Mouse (Mus musculus) cerebellum, postnatal 10 days (tissue): ENCODE results near the gene Crygd.
A peak's percentile ranks its signal among the peaks of the same experiment; 100 is the strongest.

Experiments used
- DNase-seq, 2 experiments: peaks; one replicate each; pipeline ENCODE4 v3.0.0; 2021; ENCODE audit warnings: mixed read lengths in 2 of 2

Gene Crygd

GRCm38 (mm10) chr1:65041837-65042236, 21.4 kb downstream of the Crygd start:
- DNase-seq = no peak

DNA sequence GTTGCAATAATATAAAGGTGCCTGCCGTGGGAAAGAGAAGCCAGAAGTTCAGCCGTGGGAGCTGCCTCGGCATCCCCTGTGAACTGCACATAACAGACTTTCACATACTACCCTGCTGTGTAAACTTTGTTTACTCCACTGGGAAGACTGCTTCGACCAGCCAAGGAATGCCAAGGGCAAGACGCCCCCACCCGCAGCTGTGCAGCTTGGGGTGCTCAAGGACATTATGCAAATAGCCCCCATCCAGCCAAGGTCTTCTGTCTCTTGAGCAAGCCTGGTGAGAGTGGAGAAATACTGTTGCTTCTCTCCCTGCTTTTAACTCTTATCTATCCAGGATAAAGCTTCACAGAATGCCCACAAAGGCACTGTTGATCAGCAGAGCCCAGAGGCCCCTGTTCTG, 22.4 kb downstream of the Crygd start:
- no peak for DNase-seq

DNA sequence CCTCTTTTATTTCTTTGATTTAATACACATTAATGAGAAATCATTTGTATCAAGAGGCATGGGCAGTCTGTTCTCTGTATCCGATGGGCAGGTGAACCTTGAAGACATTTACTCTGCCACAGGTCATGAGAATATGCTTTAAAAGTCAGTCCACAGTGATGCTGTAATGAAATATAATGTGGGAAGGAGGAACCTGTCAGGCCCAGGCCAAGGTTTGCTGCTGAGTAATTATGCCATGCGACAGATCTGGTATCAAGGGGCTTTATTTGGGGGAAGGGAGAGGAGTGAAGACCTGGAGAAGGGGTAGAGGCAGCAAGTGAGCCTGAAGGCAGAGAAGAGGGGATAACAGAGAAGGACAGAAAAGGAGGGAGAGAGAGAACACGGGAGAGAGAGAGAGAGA, 23.6 kb downstream of the Crygd start:
- no peak for DNase-seq

- no peak for DNase-seq
Observed at GRCm38 (mm10) chr1:65037542-65037941, 25.7 kb downstream of the Crygd start.

GRCm38 (mm10) chr1:65035513-65035912, 27.7 kb downstream of the Crygd start:
- no peak for DNase-seq

GRCm38 (mm10) chr1:65032641-65033040, 30.6 kb downstream of the Crygd start, which contains the start of gene Akr1cl:
Gene Akr1cl, minus strand, starts transcription at chr1:65032759.
- no peak for DNase-seq

GRCm38 (mm10) chr1:65028206-65028605, 35.0 kb downstream of the Crygd start:
- DNase-seq = peak in 1 of 2 experiments; percentile 22

DNA sequence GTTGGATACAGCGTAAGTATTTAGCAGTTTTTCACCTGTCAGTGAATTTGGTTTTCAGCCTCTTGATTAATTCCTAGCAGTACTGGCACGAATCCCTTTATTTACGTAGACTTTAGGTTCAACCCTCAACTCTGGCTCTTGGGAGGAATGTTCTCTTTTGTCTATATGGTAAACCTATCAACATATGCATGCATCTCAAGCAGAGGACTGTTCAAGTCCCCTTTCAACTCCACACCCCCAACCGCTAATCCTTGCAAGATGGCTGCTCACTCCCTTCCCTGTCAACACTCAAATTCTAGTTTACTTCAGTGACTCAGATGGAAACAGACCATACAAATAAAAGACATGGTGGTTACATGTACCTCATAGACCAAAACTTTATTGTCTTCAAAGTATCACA, 50.5 kb downstream of the Crygd start:
- DNase-seq = no peak
